Mouse (Mus musculus) neutrophil, adult 83 days (primary cell): ENCODE results near the gene Gm29554. TPM values are rescaled to one million over a fixed set of nuclear protein-coding genes. Genes with fewer than 3 reads are reported as not detected.

Experiments used
- total RNA-seq, 2 experiments: library from RNA; stranded (reverse); gene quantifications; one replicate each; pipeline ENCODE4 v1.2.4; 2023

Gene Gm29554
- not detected for total RNA-seq

GRCm38 (mm10) chrY:12273632-12274031, at the start of gene Gm29554:
Gm29554 (plus strand) TSS chrY:12273932.

Other genes starting within 250 kb of the Gm29554 start
- gene Gm20812, start 108.0 kb downstream of the Gm29554 start, total RNA-seq, result not detected